Mouse (Mus musculus): Measurements from ENCODE around the gene Pkp3. TPM values are rescaled to one million over a fixed set of nuclear protein-coding genes. Genes with fewer than 3 reads are reported as not detected.

Pkp3 gene
- polyA plus RNA-seq, 1 experiment from 2014 or later = 46.2 TPM

GRCm38 (mm10) chr7:141122689-141123516, 44.9 kb downstream of the Pkp3 start:
- H3K4me3 ChIP-seq = peak overlapping the region; percentile 63
- peak overlapping the region; percentile 89 for H3K27ac ChIP-seq
- no peaks in the 10 kb centered on the region for H3K36me3 ChIP-seq
- ATAC-seq (ENCODE audit: insufficient number of reproducible peaks, insufficient read depth, low FRiP score, low TSS enrichment, low read depth) = peak; percentile 94
- peak overlapping the region; percentile 82 for H3K9ac ChIP-seq
- H3K4me1 ChIP-seq = peaks cover 5% of the 10 kb centered on the region
- H3K9me3 ChIP-seq = no peaks in the 10 kb centered on the region
- H3K4me2 ChIP-seq = peak overlapping the region; percentile 73
- H3K27me3 ChIP-seq = no peaks in the 10 kb centered on the region; the same call in 1 of the 2 replicates
- 2% methylated on average over 29 of the region's 29 CpGs for WGBS

- Histone ChIP-seq H3K9ac (peak overlapping the region; percentile 82), H3K36me3 (no peaks in the 10 kb centered on the region), H3K27ac (peak overlapping the region; percentile 89), H3K9me3 (no peaks in the 10 kb centered on the region), H3K4me2 (peak overlapping the region; percentile 73), H3K4me1 (peaks cover 5% of the 10 kb centered on the region), H3K27me3 (no peaks in the 10 kb centered on the region), H3K4me3 (peak overlapping the region; percentile 63)
- WGBS = 2% methylated on average over 15 of the region's 15 CpGs
- ATAC-seq (ENCODE audit: insufficient number of reproducible peaks, insufficient read depth, low FRiP score, low TSS enrichment, low read depth) = 0 out of 2 replicates have a peak, but pooled peaks have one; percentile 11
Observed at GRCm38 (mm10) chr7:141123517-141123856, 45.5 kb downstream of the Pkp3 start.

- H3K36me3 ChIP-seq = peaks cover 17% of the 10 kb centered on the region
- under 1% methylated on average over 59 of the region's 59 CpGs for WGBS
- peak overlapping the region; percentile 96 for H3K9ac ChIP-seq
- peaks cover 19% of the 10 kb centered on the region for H3K4me1 ChIP-seq
- H3K27me3 ChIP-seq = no peaks in the 10 kb centered on the region
- no peak overlapping the region; the same call in 1 of the 2 replicates for H3K27ac ChIP-seq
- H3K9me3 ChIP-seq = no peaks in the 10 kb centered on the region
- H3K4me2 ChIP-seq = peak overlapping the region; percentile 89
- ATAC-seq (ENCODE audit: insufficient number of reproducible peaks, insufficient read depth, low FRiP score, low TSS enrichment, low read depth) = peak; percentile 96
- H3K4me3 ChIP-seq = peak overlapping the region; percentile 94
Observed at GRCm38 (mm10) chr7:141131024-141131820, 53.2 kb downstream of the Pkp3 start.

- 53% methylated on average over 12 of the region's 12 CpGs for WGBS
Observed at GRCm38 (mm10) chr7:141131904-141132755, 54.1 kb downstream of the Pkp3 start.

More at GRCm38 (mm10) chr7:141131904-141132755, 54.1 kb downstream of the Pkp3 start:
- 0 out of 2 replicates have a peak overlapping the region, but pooled peaks have one; percentile 5 for H3K27ac ChIP-seq
- peak overlapping the region; percentile 94 for H3K4me3 ChIP-seq
- H3K36me3 ChIP-seq = peaks cover 26% of the 10 kb centered on the region
- H3K27me3 ChIP-seq = no peaks in the 10 kb centered on the region
- ATAC-seq (ENCODE audit: insufficient number of reproducible peaks, insufficient read depth, low FRiP score, low TSS enrichment, low read depth) = no peak
- H3K9ac ChIP-seq = peak overlapping the region; percentile 96
- peak overlapping the region; percentile 89 for H3K4me2 ChIP-seq
- peaks cover 19% of the 10 kb centered on the region for H3K4me1 ChIP-seq
- H3K9me3 ChIP-seq = no peaks in the 10 kb centered on the region

Other genes starting within 250 kb of the Pkp3 start
- 4.2 and 5.3 TPM in 2 replicates for gene Urah, start 243.2 kb upstream of the Pkp3 start, polyA plus RNA-seq (2015; fragmentation: Nextera tagmentation; extraction: Ambion mirVana)
- not detected in 2 replicates for gene Scgb1c1, start 232.7 kb upstream of the Pkp3 start, polyA plus RNA-seq (2015; fragmentation: Nextera tagmentation; extraction: Ambion mirVana)
- 0.25 TPM in 1 of 2 replicates, not detected in the other for gene Odf3, start 230.4 kb upstream of the Pkp3 start, polyA plus RNA-seq (2015; fragmentation: Nextera tagmentation; extraction: Ambion mirVana)
- not detected in 2 replicates for gene Gm45785, start 221.9 kb upstream of the Pkp3 start, polyA plus RNA-seq (2015; fragmentation: Nextera tagmentation; extraction: Ambion mirVana)
- gene Ric8a, start 221.3 kb upstream of the Pkp3 start, polyA plus RNA-seq (2015; fragmentation: Nextera tagmentation; extraction: Ambion mirVana) = 72.4 and 72.6 TPM in 2 replicates
- gene Bet1l, start 220.6 kb upstream of the Pkp3 start, polyA plus RNA-seq (2015; fragmentation: Nextera tagmentation; extraction: Ambion mirVana) = 56.4 and 68.1 TPM in 2 replicates
- 237 and 261 TPM in 2 replicates for gene Psmd13, start 196.2 kb upstream of the Pkp3 start, polyA plus RNA-seq (2015; fragmentation: Nextera tagmentation; extraction: Ambion mirVana)
- gene Sirt3, start 195.9 kb upstream of the Pkp3 start, polyA plus RNA-seq (2015; fragmentation: Nextera tagmentation; extraction: Ambion mirVana) = 24.8 and 28.9 TPM in 2 replicates
- 1.2 and 1.9 TPM in 2 replicates for gene Cox8b, start 177.8 kb upstream of the Pkp3 start, polyA plus RNA-seq (2015; fragmentation: Nextera tagmentation; extraction: Ambion mirVana)
- 0.20 and 0.30 TPM in 2 replicates for gene Nlrp6, start 157.3 kb upstream of the Pkp3 start, polyA plus RNA-seq (2015; fragmentation: Nextera tagmentation; extraction: Ambion mirVana)
- 25.1 and 25.7 TPM in 2 replicates for gene Pgghg, start 136.8 kb upstream of the Pkp3 start, polyA plus RNA-seq (2015; fragmentation: Nextera tagmentation; extraction: Ambion mirVana)
- gene Ifitm5, start 127.9 kb upstream of the Pkp3 start, polyA plus RNA-seq (2015; fragmentation: Nextera tagmentation; extraction: Ambion mirVana) = 32.4 and 56.7 TPM in 2 replicates
- gene Gm45717, start 122.3 kb upstream of the Pkp3 start, polyA plus RNA-seq (2015; fragmentation: Nextera tagmentation; extraction: Ambion mirVana) = 1.1 TPM in 1 of 2 replicates, not detected in the other
- gene Ifitm2, start 122.2 kb upstream of the Pkp3 start, polyA plus RNA-seq (2015; fragmentation: Nextera tagmentation; extraction: Ambion mirVana) = 1,314 and 1,591 TPM in 2 replicates
- gene Ifitm1, start 111.0 kb upstream of the Pkp3 start, polyA plus RNA-seq (2015; fragmentation: Nextera tagmentation; extraction: Ambion mirVana) = 91.5 and 101 TPM in 2 replicates
- gene Ifitm3, start 67.4 kb upstream of the Pkp3 start, polyA plus RNA-seq (2015; fragmentation: Nextera tagmentation; extraction: Ambion mirVana) = 98.1 and 109 TPM in 2 replicates
- gene Ifitm6, start 60.3 kb upstream of the Pkp3 start, polyA plus RNA-seq (2015; fragmentation: Nextera tagmentation; extraction: Ambion mirVana) = 0.45 TPM in 1 of 2 replicates, not detected in the other
- not detected in 2 replicates for gene Gm17387, start 49.1 kb upstream of the Pkp3 start, polyA plus RNA-seq (2015; fragmentation: Nextera tagmentation; extraction: Ambion mirVana)
- 26.4 and 27.4 TPM in 2 replicates for gene B4galnt4, start 17.1 kb upstream of the Pkp3 start, polyA plus RNA-seq (2015; fragmentation: Nextera tagmentation; extraction: Ambion mirVana)
- gene Sigirr, start 22.4 kb downstream of the Pkp3 start, polyA plus RNA-seq (2015; fragmentation: Nextera tagmentation; extraction: Ambion mirVana) = 2.4 and 3.8 TPM in 2 replicates
- 5.2 TPM in 2 replicates for gene Ano9, start 39.6 kb downstream of the Pkp3 start, polyA plus RNA-seq (2015; fragmentation: Nextera tagmentation; extraction: Ambion mirVana)
- 70.8 and 76.0 TPM in 2 replicates for gene Ptdss2, start 44.2 kb downstream of the Pkp3 start, polyA plus RNA-seq (2015; fragmentation: Nextera tagmentation; extraction: Ambion mirVana)
- gene Rnh1, start 94.6 kb downstream of the Pkp3 start, polyA plus RNA-seq (2015; fragmentation: Nextera tagmentation; extraction: Ambion mirVana) = 111 and 118 TPM in 2 replicates
- 99.8 and 110 TPM in 2 replicates for gene Hras, start 115.8 kb downstream of the Pkp3 start, polyA plus RNA-seq (2015; fragmentation: Nextera tagmentation; extraction: Ambion mirVana)
- gene Lrrc56, start 115.9 kb downstream of the Pkp3 start, polyA plus RNA-seq (2015; fragmentation: Nextera tagmentation; extraction: Ambion mirVana) = 11.6 and 13.3 TPM in 2 replicates
- 2.8 and 3.4 TPM in 2 replicates for gene Lmntd2, start 135.9 kb downstream of the Pkp3 start, polyA plus RNA-seq (2015; fragmentation: Nextera tagmentation; extraction: Ambion mirVana)
- gene Rassf7, start 137.6 kb downstream of the Pkp3 start, polyA plus RNA-seq (2015; fragmentation: Nextera tagmentation; extraction: Ambion mirVana) = 32.9 and 40.0 TPM in 2 replicates
- gene Phrf1, start 150.6 kb downstream of the Pkp3 start, polyA plus RNA-seq (2015; fragmentation: Nextera tagmentation; extraction: Ambion mirVana) = 78.5 and 82.0 TPM in 2 replicates
- gene Irf7, start 188.3 kb downstream of the Pkp3 start, polyA plus RNA-seq (2015; fragmentation: Nextera tagmentation; extraction: Ambion mirVana) = 2.0 and 2.4 TPM in 2 replicates
- gene Cdhr5, start 198.6 kb downstream of the Pkp3 start, polyA plus RNA-seq (2015; fragmentation: Nextera tagmentation; extraction: Ambion mirVana) = 2.0 TPM in 1 of 2 replicates, not detected in the other
- 1.1 and 1.9 TPM in 2 replicates for gene Sct, start 200.9 kb downstream of the Pkp3 start, polyA plus RNA-seq (2015; fragmentation: Nextera tagmentation; extraction: Ambion mirVana)
- 1.3 and 1.7 TPM in 2 replicates for gene Drd4, start 213.8 kb downstream of the Pkp3 start, polyA plus RNA-seq (2015; fragmentation: Nextera tagmentation; extraction: Ambion mirVana)
- gene Deaf1, start 249.5 kb downstream of the Pkp3 start, polyA plus RNA-seq (2015; fragmentation: Nextera tagmentation; extraction: Ambion mirVana) = 81.1 and 83.3 TPM in 2 replicates
- 57.7 and 58.0 TPM in 2 replicates for gene Tmem80, start 249.5 kb downstream of the Pkp3 start, polyA plus RNA-seq (2015; fragmentation: Nextera tagmentation; extraction: Ambion mirVana)

Measured in embryonic facial prominence, embryonic 13.5 days (tissue).